Mouse (Mus musculus) embryo, embryonic 10.5 days (tissue): ENCODE measurements around the gene Mrap2.
"Not testable (repeated sequence)": the region's sequence is repeated elsewhere in the genome, so short reads cannot be mapped to it uniquely, and the experiment has no call there.

ENCODE experiments used
- DNase-seq: peaks from one replicate; pipeline ENCODE4 v3.0.0-alpha.2; 2015; ENCODE audit warnings: low spot score

Mrap2 gene

DNA sequence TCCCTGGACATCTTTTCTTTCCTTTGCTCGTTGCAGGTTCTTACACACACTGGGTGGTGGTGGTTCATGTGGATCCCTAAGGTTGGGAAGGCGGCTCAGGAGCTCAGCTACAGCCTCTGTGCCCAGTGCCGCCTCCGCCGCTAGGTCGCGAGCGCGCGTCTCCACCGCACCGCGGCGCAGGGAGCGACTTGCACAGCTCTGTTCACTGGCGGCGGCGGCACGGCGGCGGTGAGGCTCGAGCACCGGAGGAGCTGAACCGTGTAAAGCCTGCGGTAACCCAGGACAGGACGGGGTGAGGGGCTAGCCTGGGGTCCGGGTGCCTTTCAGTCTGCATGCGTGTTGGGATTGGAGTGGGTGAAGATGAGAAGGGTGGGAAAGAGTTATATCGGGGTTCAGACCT, at the start of gene Mrap2:
Mrap2 (plus strand) TSS at position 201 of the 400 bp plus-strand sequence.
- peak; percentile 79 for DNase-seq

DNA sequence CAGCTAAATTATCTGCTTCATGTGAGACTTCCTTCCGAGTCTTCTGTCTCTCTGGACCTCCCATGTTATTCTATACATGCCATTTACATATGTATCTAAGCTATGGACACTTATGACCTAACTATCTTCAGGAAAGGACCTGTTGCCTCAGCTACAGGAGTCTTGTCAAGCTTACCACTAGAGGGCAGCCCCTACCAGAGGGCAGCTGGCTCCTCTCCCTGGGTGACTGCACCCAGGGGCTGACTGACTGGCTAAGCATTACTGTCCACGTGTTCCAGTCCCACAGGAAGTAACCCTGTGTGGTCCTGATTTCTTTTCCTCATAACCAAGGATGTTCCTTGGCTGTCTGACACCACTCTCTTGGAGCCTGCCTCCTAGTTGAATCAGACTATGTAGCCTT, 46.1 kb upstream of the Mrap2 start:
- no peak for DNase-seq

DNA sequence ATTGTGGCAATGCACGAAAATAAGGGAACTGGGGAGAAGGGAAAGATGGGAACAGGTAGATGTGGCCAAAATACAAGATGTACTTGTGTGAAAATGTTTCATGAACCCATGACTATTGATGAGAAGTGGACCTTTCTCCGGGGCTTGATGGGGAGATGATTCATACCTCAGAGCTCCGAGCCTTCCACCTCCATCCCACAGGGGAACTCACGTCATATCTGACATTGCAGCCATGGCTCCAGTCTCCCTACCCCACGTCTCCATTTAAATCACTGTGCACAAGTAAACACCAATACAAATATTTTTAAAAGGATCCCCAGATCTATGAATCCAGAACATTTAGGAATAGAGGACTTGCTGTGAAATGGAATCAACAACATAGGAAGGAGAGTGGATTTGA, 29.1 kb upstream of the Mrap2 start:
- no peak for DNase-seq

DNA sequence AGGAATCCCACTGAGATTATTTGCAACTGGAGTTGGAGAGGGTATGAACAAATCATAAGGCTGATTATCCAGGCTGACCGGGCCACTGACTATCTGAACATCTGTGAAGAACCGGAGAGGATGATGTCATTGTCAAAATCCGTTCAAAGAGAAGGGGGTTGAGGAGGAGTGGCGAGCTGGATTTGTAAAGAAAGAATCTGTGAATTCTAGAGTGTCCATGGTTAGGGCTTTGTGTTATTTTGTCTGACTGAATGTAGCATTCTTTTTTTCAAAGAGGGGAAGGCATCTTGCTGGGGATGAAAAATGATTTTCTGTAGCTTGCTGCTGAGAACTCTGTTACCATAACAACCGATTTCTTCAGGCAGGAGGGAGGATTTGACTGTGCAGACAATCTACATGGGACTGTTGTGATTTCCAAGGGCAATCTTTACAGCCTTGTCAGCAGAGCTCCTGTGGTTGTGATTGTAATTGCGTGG, 28.6 kb upstream of the Mrap2 start:
- peak; percentile 16 for DNase-seq

DNA sequence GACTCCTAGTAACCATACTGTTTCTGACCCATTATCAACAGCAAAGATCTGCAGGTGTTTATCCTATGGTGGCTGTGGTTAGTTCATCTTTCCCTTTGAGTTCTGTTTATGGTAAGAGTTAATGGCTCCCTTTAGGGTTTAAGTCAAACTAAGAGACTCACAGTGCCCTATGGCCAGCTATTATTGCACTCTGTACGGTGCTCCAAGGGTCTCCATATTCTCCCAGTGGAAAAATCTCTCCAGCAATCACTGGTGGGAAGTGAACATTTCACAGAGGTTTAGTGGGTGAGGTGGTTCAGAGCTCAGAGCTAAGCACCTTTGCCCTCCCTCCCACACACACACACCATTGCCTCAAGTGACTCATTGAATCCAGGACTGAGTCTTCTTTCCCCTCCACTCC, 28.1 kb upstream of the Mrap2 start:
- no peak for DNase-seq

DNA sequence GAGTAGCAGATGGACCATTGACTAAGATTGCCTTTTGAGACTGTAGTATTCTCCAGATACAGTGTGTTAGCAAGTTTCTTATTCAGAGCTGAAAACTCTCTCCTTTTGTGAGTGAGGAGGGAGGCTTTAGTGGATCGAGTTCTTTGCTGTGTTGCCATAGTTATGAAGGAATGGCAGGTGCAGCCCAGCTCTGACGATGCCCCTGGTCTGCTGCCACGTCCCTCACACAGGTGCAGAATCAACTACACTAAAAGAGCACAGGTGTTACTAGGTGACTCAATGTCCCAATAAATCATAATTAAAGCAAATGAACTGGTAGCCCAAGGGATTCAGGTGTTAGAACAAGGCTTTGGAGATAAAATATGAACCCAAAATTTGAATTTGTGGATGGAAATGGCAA, 25.1 kb upstream of the Mrap2 start:
- DNase-seq: no peak

DNA sequence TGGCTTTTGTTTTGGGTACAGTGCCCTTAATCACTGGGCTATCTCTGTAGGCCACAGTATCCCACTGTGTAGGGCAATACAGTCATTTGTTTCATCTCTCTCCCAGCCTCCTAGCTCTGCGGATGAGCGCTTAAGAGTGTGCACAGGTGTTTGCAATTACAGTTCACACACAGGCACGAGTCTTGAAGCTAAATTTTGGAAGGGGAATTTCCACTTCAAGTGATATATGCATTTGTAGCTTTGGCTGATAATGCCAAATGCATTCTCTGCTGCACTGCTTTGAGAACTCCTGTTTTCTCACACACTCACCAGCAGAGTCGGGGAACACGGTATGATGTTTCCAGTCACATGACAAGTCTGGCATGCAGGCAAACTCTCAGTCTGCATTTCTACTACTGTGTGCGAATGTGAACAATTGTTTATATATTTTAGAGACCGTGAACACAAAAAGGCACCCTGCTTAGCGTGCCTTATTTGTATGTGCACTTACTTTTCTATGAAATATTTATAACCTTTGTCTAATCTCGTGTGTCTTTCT, 22.1 kb upstream of the Mrap2 start:
- DNase-seq: peak; percentile 26

DNA sequence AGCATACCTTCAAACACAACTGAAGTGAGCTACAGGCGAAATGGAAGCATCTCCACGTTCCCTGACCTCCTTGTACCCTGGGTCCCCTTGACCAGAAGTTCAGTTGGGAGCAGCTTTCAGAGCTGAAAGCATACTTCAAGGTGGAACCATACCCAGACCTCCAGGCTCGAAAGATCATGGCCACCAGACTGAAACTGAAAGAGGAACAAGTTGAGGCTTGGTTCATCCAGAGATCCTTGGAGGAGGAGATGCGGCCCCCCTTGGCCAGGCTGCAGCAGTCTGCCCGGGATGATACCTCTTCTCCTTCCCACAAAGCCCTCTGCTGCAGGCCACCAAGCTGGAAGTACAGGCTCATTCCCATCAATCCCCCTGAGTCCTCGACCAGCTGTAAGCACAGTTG, 17.1 kb upstream of the Mrap2 start:
- not testable (repeated sequence) for DNase-seq

DNA sequence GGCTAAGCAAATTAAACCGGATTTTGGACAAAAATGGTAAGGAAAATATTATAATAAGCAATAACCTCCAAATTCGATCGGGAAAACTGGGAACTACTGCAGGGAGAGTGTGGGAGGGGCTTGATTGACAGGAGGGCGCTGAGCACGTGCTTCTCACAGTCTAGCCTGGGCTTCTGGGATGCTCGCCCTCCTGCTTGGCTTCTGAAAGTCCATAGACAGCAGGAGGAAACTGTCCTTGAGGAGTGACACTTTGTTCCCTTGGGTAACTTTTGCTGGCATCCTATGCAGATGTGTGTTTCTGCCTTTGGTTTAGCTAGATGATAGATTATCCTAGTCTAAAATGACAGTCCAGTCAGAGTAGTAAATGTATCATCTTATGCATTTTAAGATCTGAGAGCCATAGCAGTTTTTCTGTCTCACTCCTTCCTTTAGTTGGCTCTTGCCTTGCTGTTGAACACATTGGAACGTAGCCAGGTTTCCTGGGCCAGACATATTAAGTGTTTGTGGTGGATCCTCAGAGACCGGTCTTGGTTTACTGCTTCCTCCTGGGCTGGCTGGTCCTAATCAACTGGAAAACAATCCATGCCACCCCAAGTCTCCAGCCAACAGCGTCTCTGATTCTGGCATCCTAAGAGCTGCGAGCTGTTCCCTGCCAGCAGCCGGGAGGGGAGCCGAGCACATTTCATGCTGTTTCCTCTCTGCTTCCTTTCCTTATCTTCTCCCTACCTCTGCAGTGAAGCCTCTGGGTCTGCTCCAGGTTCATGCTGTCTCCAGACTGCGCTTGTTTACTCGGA, 8.1 kb upstream of the Mrap2 start:
- no peak for DNase-seq

DNA sequence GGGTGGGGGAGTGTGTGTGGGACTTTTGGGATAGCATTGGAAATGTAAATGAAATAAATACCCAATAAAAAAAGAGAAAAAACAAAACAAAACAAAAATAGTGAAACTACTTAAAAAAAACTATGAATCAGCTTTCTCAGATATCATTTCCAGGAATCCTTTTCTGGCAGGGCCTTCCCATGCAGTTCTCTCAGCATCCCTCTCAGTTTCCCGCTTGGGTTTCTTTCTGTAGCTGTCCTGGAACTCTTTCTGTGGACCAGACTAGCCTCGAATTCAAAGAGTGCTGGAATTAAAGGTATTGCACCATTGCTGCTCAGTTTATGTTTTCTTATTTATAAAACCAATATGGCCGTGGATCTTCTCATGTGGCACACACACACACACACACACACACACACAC, 1.0 kb upstream of the Mrap2 start:
- DNase-seq: no peak

DNA sequence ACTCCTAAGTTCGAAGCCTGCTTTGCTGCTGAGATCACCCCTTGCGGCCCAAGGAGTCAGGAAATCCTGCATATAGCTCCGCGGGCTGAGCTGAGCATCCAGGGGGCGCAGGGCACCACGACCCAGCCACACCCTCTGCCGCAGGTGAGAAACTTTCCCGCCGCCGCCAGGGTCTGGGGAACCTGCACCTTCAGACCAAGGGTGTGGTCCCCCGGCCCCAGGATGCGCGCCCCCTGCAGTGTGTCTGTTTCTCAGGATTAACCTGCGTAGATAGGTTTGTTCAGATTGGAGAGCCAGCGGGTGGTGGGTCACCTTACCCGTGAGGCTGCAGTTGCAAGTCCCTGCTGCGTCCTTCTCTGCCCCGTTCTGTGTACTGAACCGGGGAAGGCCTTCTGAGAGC, 426 bp downstream of the Mrap2 start:
- no peak for DNase-seq

DNA sequence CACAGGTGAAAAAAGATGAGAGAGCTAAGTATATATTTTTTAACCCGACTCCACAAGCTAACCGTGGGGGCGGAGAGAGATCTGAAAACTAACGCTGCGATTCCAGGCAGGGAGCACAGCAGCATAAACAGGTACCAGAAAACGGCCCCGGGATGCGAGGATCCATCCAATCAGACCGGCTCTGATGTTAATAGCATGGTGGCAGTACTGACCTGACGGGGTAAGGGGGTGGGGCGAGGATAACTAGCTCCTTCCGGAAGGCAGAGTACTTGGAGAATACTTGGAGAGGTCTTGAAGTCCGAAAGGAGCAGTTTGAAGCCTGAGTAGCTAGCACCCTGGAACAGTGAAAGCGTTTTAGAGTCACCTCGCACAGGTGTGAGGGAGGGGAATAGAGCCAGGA, 1.1 kb downstream of the Mrap2 start:
- DNase-seq: peak; percentile 39

DNA sequence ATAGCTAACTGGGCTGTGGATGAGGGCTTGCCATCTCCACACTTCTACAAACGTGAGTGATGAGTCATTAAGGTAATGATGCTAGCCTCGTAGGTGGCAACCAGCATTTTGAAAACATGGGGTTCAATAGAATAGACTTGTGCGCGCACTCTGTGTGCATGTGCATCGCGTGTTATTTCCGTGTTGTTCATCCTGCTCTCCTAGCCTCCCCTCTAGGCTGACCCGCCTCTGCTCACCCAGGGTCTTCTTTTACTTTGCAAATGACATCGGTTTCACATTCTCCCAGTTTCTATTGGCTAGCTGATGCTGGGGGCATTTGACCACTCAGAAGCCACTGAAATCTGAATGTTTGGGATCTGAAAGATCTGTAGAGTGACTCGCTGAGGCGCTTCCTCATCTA, 1.6 kb downstream of the Mrap2 start:
- DNase-seq: peak; percentile 6

DNA sequence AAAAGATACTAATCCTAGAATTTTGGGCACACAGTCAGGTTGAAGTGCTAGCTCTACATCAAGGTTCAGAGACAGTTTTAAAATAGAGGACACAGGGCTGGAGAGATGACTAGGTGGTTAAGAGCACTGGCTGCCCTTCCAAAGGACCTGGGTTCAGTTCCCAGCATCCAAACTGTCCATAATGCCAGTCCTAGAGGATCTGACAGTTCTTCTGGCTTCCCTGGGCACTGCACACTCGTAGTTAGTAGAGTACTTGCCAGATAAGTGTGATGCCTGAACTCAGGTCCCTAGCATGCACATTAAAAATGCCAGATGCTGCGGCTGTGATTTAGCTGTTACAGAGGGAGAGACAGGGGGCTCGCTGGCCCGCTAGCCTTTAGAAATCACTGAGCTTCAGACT, 2.3 kb downstream of the Mrap2 start:
- no peak for DNase-seq

DNA sequence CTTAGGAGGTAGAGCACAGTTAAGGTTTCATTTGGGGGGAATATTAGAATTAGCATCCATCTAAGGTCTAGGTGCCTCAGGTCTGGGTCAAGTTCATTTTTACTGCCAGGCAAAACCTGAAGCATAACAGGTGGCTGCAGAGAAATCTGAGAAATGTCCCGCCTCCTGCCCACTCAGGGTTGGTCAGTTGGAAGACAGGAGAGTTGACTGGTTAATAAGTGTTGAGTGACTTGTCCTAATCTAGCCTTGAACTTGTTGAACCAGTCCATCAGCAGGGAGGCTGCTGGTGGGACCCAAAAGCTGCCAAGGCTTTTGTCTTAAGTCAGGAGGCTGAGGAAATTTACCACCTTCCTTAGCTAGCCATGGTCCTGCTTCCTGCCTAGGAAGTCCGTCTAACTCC, 3.8 kb downstream of the Mrap2 start:
- peak; percentile 8 for DNase-seq

DNA sequence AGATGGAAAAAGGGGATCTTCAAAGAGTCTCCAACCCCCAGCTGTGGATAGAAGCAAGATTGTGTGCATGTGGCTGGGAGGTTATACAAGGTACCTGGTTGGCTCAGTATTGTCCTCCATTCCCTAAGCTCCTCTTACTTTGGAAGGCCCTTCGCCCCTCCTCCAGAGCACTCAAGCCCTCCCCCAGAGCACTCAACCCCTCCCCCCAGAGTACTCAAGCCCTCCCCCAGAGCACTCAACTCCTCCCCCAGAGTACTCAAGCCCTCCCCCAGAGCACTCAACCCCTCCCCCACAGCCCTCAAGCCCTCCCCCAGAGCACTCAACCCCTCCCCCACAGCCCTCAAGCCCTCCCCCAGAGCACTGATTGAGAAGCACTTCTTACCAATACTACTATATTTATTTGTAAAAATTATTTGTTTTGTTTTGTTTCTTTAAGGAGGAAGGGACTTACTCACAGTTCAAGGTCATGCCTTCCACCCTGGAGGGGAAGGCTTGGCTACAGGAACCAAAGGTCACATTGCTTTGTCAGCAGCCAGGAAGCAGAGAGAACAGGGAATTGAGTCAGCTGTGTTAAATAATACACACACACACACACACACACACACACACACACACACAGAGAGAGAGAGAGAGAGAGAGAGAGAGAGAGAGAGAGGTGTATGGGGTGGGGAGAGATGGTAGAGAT, 8.7 kb downstream of the Mrap2 start:
- no peak for DNase-seq

DNA sequence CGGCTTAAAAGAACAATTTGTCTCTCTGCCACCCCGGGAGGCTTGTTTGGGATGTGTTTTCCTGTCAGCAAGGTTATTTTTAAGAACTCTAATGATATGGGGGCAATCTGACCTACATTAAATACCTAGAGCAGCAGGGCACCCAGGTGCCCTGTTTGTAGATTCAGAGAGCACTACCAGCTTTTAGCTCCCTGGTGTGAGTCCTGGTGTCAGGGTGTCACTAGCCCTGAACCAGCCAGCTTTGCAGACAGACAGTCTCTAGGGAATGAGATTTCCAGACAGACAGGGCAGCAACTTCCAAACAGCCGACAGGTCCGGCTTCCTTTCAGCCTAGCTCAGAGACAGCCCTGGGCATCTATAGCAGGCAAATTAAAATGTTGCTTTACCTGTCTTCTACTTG, 18.5 kb downstream of the Mrap2 start:
- DNase-seq: no peak

DNA sequence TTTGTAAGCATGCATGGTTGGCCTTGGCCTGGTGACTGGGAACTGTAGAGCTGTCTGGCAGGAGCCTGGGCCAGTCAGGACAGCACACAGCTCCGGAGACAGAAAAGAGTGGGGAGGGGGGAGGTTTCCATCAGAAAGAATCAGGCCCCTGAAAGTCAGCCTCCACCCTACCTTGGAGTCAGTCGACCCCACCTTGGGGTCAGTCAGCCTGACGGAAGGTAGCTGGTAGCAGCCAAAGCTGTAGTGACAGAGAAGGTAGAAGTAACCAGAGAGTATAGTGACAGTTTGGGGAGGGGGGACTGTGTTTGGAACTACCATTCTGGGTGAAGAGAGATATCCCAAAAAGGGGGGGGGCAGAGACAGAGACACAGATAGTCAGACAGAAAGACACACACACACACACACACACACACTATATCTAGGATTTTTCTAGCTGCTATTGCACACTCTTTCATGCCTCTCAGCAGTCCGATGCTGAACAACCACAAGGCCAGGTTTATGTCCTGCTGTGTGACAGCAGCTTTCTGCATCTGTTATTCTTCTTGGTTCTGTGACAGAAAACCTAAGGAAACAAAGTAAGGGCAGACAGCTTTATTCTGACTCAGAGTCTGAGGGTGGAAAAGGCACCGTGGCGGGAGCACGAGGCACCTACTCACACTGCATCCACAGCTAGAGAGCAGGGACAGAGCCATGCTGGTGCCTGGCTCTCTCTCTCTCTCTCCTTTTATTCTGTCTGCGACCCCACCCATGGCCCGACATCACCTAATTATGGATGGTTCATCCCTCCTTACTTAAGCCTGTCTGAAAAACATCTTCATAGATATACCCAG, 23.1 kb downstream of the Mrap2 start:
- DNase-seq: no peak

DNA sequence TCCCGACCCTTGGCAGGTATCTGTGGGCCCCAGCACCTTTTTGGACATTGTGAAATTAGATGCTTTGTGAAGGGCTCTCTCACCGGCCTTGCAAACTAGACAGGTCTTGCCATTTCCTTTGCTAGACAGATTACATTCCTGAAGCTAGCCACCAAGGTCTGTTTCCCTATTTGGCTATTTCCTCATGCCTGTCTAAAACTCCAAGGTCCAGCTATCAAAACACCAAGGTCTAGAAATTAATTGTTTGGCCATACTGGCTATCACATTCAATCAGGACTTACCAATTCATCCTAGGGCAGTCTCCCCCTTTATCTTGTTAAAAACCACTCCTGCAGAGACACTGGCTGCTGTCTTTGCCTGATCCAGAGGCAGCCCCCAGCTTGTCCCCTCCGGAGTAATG, 23.9 kb downstream of the Mrap2 start:
- DNase-seq: no peak

DNA sequence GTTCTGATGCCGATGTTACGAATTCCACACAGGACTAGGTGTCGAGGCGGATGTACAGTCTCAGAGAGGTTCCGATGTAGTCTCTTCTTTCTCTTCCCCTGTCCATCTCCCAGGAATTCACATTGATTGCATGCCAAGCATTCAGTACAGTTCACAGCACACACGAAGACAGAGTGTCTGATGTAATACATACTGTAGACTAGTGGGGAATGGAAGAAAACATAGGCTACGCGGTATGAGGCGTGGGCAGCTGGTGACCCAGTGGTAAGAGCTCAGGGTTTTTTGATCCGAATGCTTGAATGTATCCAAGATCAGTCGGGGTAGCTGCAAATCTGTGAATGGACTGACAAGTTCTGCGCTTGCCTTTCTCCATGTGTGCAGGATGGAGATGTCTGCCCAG, 25.0 kb downstream of the Mrap2 start:
- no peak for DNase-seq

DNA sequence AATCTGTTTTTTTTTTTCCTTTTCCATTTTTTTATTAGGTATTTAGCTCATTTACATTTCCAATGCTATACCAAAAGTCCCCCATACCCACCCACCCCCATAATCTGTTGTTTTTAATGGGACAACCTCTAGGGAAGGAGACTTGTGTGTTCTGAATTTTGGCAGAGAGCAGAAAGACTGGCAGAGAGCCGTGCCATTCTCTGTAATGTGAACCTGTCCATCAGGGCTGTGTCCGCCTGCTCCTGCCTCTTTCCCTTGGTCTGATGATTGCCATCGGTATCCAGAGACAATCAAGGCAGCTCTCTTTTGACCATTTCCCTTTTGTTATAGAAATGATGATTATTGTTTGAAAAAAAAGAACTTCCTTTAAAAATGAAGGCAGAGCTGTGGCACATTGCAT, 26.8 kb downstream of the Mrap2 start:
- DNase-seq: no peak

DNA sequence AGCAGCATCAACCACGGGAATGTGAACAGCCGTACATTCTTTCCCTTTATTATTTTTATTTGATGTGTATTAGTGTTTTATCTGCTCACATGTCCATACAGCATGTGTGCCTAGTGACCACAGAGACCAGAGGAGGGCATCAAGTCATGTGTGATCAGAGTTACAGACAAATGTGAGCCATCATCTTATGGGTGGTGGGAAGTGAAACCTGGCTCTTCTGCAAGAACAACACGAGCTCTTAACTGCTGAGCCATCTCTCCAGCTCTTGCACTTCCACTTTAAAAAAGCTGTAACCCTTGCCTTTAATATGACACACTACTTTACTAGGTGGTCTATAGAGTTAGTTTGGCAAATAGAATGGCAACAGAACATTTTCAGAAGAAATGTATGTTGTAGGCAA, 27.4 kb downstream of the Mrap2 start:
- no peak for DNase-seq

DNA sequence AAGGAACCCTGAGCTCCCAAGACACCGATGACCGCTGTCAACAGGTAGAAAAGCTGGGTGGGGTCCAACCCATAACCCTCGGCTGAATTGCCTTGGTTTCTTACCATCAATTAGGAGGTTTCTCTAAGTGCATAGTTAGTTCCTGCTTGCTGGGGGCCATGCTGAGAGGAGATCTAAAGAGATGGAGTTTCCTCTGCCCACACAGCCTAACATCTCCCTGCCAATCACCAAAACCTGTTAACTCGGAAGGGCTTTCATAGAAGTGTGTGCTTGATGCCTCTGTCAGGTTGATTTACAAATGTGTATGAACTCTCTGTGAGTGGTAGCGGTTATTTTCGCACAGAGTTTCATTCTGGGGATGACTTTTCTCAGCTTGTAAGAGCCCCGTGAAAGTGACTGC, 34.4 kb downstream of the Mrap2 start:
- DNase-seq: no peak
